Mouse (Mus musculus): ENCODE results near the gene Meiob. TPM values are rescaled to one million over a fixed set of nuclear protein-coding genes. Genes with fewer than 3 reads are reported as not detected.

Gene Meiob
- polyA plus RNA-seq, 1 experiment from 2014 or later: not detected

Other genes with a start within 250 kb of the Meiob start
- 72.8 and 82.0 TPM in 2 replicates for gene Tsc2, start 171.7 kb upstream of the Meiob start, polyA plus RNA-seq (2016; fragmentation: Nextera tagmentation; extraction: Ambion mirVana)
- 26.2 and 26.9 TPM in 2 replicates for gene Nthl1, start 171.6 kb upstream of the Meiob start, polyA plus RNA-seq (2016; fragmentation: Nextera tagmentation; extraction: Ambion mirVana)
- 59.6 and 60.6 TPM in 2 replicates for gene Slc9a3r2, start 154.0 kb upstream of the Meiob start, polyA plus RNA-seq (2016; fragmentation: Nextera tagmentation; extraction: Ambion mirVana)
- 0.35 and 0.76 TPM in 2 replicates for gene Npw, start 145.8 kb upstream of the Meiob start, polyA plus RNA-seq (2016; fragmentation: Nextera tagmentation; extraction: Ambion mirVana)
- gene Zfp598, start 134.6 kb upstream of the Meiob start, polyA plus RNA-seq (2016; fragmentation: Nextera tagmentation; extraction: Ambion mirVana): 23.5 and 25.4 TPM in 2 replicates
- 8.4 and 10.5 TPM in 2 replicates for gene Syngr3, start 114.3 kb upstream of the Meiob start, polyA plus RNA-seq (2016; fragmentation: Nextera tagmentation; extraction: Ambion mirVana)
- 47.9 and 48.0 TPM in 2 replicates for gene Gfer, start 108.1 kb upstream of the Meiob start, polyA plus RNA-seq (2016; fragmentation: Nextera tagmentation; extraction: Ambion mirVana)
- gene Noxo1, start 108.1 kb upstream of the Meiob start, polyA plus RNA-seq (2016; fragmentation: Nextera tagmentation; extraction: Ambion mirVana): 3.0 and 5.5 TPM in 2 replicates
- gene Tbl3, start 96.6 kb upstream of the Meiob start, polyA plus RNA-seq (2016; fragmentation: Nextera tagmentation; extraction: Ambion mirVana): 93.9 and 94.2 TPM in 2 replicates
- 0.22 TPM in 1 of 2 replicates, not detected in the other for gene Rnf151, start 86.2 kb upstream of the Meiob start, polyA plus RNA-seq (2016; fragmentation: Nextera tagmentation; extraction: Ambion mirVana)
- gene Rps2, start 86.2 kb upstream of the Meiob start, polyA plus RNA-seq (2016; fragmentation: Nextera tagmentation; extraction: Ambion mirVana): 1,116 and 1,117 TPM in 2 replicates
- 209 and 223 TPM in 2 replicates for gene Ndufb10, start 79.8 kb upstream of the Meiob start, polyA plus RNA-seq (2016; fragmentation: Nextera tagmentation; extraction: Ambion mirVana)
- not detected in 2 replicates for gene Rpl3l, start 76.5 kb upstream of the Meiob start, polyA plus RNA-seq (2016; fragmentation: Nextera tagmentation; extraction: Ambion mirVana)
- gene Msrb1, start 67.6 kb upstream of the Meiob start, polyA plus RNA-seq (2016; fragmentation: Nextera tagmentation; extraction: Ambion mirVana): 23.6 and 25.6 TPM in 2 replicates
- gene Hs3st6, start 51.3 kb upstream of the Meiob start, polyA plus RNA-seq (2016; fragmentation: Nextera tagmentation; extraction: Ambion mirVana): 9.2 and 10.7 TPM in 2 replicates
- gene Hagh, start 35.9 kb downstream of the Meiob start, polyA plus RNA-seq (2016; fragmentation: Nextera tagmentation; extraction: Ambion mirVana): 24.2 and 26.1 TPM in 2 replicates
- 21.3 and 23.2 TPM in 2 replicates for gene Fahd1, start 46.1 kb downstream of the Meiob start, polyA plus RNA-seq (2016; fragmentation: Nextera tagmentation; extraction: Ambion mirVana)
- 0.22 and 0.28 TPM in 2 replicates for gene Igfals, start 61.7 kb downstream of the Meiob start, polyA plus RNA-seq (2016; fragmentation: Nextera tagmentation; extraction: Ambion mirVana)
- 49.7 and 53.6 TPM in 2 replicates for gene Nubp2, start 82.1 kb downstream of the Meiob start, polyA plus RNA-seq (2016; fragmentation: Nextera tagmentation; extraction: Ambion mirVana)
- gene Spsb3, start 82.4 kb downstream of the Meiob start, polyA plus RNA-seq (2016; fragmentation: Nextera tagmentation; extraction: Ambion mirVana): 43.3 and 43.8 TPM in 2 replicates
- 38.7 and 42.4 TPM in 2 replicates for gene Eme2, start 90.8 kb downstream of the Meiob start, polyA plus RNA-seq (2016; fragmentation: Nextera tagmentation; extraction: Ambion mirVana)
- gene Mrps34, start 90.8 kb downstream of the Meiob start, polyA plus RNA-seq (2016; fragmentation: Nextera tagmentation; extraction: Ambion mirVana): 99.6 and 107 TPM in 2 replicates
- gene Nme3, start 92.2 kb downstream of the Meiob start, polyA plus RNA-seq (2016; fragmentation: Nextera tagmentation; extraction: Ambion mirVana): 44.8 and 46.1 TPM in 2 replicates
- 55.8 and 59.5 TPM in 2 replicates for gene Mapk8ip3, start 132.7 kb downstream of the Meiob start, polyA plus RNA-seq (2016; fragmentation: Nextera tagmentation; extraction: Ambion mirVana)
- 270 and 277 TPM in 2 replicates for gene Jpt2, start 156.4 kb downstream of the Meiob start, polyA plus RNA-seq (2016; fragmentation: Nextera tagmentation; extraction: Ambion mirVana)
- gene Cramp1l, start 211.5 kb downstream of the Meiob start, polyA plus RNA-seq (2016; fragmentation: Nextera tagmentation; extraction: Ambion mirVana): 10.5 and 12.0 TPM in 2 replicates
- gene Ift140, start 211.8 kb downstream of the Meiob start, polyA plus RNA-seq (2016; fragmentation: Nextera tagmentation; extraction: Ambion mirVana): 29.0 and 29.8 TPM in 2 replicates